Mouse (Mus musculus) adrenal gland (tissue): Measurements from ENCODE around the gene Relch.
"Not testable (repeated sequence)": the region's sequence is repeated elsewhere in the genome, so short reads cannot be mapped to it uniquely, and the experiment has no call there.

Source experiments
- intact Hi-C: fragments of 180-260 bp; cut with DNase I; formaldehyde crosslinking; loops from one replicate; pipeline ENCODE4 v1.15.1; 2025
- long read RNA-seq, 2 experiments: library from polyadenylated mRNA; unstranded; transcript quantifications; one replicate each; pipeline ENCODE4 v2.0.0; 2020; ENCODE audit warnings: borderline replicate concordance in 1 of 2; ENCODE audit not compliant: insufficient replicate concordance in 1 of 2

Gene Relch
- long read RNA-seq, experiment 1, partial matches to known transcripts: 3 of 6 reads
- long read RNA-seq, experiment 1, other reads (novel, unspliced or antisense): 3 of 6 reads
- long read RNA-seq, experiment 2, partial matches to known transcripts: 3 of 7 reads
- long read RNA-seq, experiment 2, other reads (novel, unspliced or antisense): 2 of 7 reads

GRCm38 (mm10) chr1:105663171-105663961 is at the start of gene Relch, which contains the start of gene Pign:
TSS of gene Relch (plus strand) at chr1:105663861.
TSS of gene Pign (minus strand) at chr1:105663677.
- intact Hi-C loops: no loop called here

GRCm38 (mm10) chr1:105630481-105630880 is 33.2 kb upstream of the Relch start:
- intact Hi-C loops: loop anchor here (2.0 kb wide), 1 partner anchor 644 kb away; no protein-coding TSS in a partner anchor

DNA sequence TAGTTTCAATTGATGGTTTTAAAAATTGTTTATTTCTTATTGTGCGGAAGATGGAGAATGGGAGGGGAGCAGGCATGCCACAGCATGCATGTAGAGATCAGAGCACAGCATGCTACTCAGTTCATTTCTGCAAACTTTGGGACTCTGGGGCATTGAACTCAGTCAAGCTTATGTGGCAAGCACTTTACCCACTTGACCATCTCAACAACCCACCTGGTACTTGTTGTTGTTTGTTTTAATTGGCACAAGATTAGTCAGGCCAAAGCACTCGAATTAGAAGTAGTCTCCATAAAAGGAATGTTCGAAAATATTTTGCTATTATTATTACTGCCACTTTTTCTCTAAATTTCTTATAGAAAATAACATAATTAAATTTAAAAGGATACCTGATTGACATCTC is 19.6 kb upstream of the Relch start:
- intact Hi-C loops: no loop called here

DNA sequence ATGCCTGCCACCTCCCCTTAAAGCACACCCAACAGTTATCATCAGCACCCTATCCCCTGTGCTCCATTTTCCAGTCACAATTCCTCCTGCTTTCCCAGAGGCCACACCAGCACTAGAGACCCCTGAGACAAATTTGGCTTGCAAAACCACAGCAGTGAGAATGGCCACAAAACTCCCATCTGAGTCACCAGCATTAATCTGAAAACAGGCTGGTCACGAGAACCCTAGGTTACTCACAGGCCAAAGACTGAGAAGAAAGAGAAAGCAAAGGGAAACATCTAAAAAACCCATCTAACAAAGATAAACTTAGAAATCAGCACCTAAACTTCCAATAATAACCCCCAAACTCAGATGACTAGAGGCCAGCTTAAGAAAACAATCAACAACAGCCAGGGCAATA is 13.0 kb upstream of the Relch start:
- intact Hi-C loops: no loop called here

- intact Hi-C loops: no loop called here
These were observed 9.7 kb upstream of the Relch start for GRCm38 (mm10) chr1:105653981-105654380.

DNA sequence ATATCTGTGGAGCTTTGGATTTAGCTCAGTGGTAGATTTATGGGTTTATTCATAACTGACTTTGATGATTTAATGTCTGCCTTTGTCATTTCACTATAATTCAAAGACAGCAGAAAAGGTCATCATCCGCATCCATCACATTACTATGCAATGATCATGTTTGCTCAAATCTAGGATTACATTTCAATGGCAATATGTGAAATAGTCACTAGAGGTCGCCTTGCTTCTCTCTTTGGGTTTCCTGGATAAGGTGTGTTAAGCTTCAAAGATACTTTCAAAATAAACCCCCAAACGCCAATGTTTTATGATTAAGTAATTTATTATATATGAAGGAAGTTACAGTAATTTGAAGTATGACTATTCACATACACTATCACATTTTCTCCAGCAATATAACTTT is 3.6 kb upstream of the Relch start:
- intact Hi-C loops: loop anchor here (1.0 kb wide), 1 partner anchor 51 kb away; no protein-coding TSS in a partner anchor

GRCm38 (mm10) chr1:105662820-105663170 is 866 bp upstream of the Relch start:
- intact Hi-C loops: no loop called here

- intact Hi-C loops: no loop called here
These were observed 526 bp downstream of the Relch start for GRCm38 (mm10) chr1:105663962-105664812.

DNA sequence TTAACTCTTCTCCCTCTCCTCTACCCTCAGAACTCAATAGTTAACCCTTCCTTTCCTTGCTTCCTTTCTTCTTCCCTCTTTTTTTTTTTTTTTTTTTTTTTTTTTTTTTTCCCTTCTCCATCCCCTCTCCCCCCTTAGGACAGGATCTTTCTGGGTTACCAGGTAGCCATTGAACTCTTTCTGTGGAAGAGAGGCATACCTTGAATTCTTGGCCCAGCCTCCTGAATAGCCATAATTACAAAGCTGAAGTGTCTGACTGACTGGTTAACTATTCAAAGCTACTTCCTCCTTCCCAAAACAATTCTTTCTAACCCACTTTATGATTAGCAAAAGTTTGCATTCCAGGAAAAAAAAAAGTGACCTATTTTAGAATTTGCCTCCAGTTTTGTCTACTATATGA is 6.0 kb downstream of the Relch start:
- intact Hi-C loops: no loop called here

DNA sequence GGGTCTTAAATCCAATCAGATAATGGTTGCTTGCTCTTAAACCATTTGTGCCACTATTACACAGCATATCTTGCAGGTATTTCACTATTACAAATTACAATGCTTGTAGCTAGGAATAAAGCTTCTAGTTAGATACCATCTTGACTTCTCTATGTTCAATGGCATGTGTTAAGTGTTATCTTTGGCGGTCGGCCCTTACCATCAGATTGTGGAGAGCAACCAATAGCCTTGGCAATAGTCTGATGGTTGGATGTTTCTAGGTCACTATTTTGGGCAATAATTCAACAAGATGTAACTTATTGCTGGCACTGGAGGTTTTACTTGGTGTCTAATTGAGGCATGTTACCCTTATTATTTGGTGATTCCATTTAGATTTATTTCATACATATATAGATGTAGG is 11.1 kb downstream of the Relch start:
- intact Hi-C loops: no loop called here

- intact Hi-C loops: no loop called here
These were observed 16.9 kb downstream of the Relch start for GRCm38 (mm10) chr1:105680587-105680986.

- intact Hi-C loops: no loop called here
These were observed 21.8 kb downstream of the Relch start for GRCm38 (mm10) chr1:105685501-105685900.

GRCm38 (mm10) chr1:105695581-105695980 is 31.9 kb downstream of the Relch start:
- intact Hi-C loops: no loop called here

DNA sequence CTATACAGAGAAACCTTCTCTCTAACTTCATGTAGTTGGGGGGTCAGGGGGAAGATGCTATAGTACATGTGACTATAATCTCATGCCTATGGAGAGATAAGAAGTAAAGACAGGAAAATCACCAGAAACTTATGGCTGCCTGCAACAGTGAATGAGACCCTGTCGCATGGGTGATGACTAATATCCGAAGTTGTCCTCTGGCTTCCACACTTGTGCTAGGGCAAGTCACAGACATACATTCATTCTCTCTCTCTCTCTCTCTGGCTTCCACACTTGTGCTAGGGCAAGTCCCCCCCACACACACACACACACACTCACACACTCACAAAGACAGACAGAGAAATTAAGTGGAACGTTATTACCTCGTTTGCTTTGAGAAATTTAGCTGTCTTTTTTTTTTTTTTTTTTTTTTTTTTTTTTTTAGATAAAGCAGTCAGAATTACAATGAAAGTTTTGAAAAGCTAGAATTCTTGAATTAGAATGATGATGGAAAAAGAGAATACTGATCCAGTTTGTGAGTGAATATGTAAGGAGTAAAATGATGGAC is 37.4 kb downstream of the Relch start:
- intact Hi-C loops: no loop called here

- intact Hi-C loops: no loop called here
These were observed 45.8 kb downstream of the Relch start for GRCm38 (mm10) chr1:105709415-105709814.

- intact Hi-C loops: loop anchor here (1.0 kb wide), 1 partner anchor 51 kb away; no protein-coding TSS in a partner anchor
These were observed 47.6 kb downstream of the Relch start for GRCm38 (mm10) chr1:105711227-105711626.

- intact Hi-C loops: no loop called here
These were observed 49.2 kb downstream of the Relch start for GRCm38 (mm10) chr1:105712822-105713221.

DNA sequence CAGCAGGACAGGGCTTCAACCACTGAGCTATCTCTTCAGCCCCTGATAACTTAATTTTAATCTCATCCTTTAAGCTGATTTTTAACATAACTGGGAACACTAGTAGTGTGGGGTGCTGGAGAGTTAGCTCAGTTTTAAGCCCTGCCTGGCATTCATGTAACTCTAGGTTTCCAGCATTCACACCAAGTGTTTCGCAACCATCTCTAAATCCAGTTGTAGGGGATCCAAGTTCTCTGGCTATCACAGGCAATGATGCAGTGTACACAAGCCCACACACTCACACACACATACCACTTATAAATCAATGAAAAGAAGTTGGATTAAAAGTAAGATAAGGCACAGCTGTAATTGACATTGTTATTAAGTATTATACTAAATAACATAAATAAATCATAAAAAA is 54.7 kb downstream of the Relch start:
- intact Hi-C loops: no loop called here

GRCm38 (mm10) chr1:105729246-105729645 is 65.6 kb downstream of the Relch start:
- intact Hi-C loops: not testable (repeated sequence)

GRCm38 (mm10) chr1:105735318-105735717 is 71.7 kb downstream of the Relch start:
- intact Hi-C loops: loop anchor here (10.0 kb wide), 1 partner anchor 299 kb away; no protein-coding TSS in a partner anchor

DNA sequence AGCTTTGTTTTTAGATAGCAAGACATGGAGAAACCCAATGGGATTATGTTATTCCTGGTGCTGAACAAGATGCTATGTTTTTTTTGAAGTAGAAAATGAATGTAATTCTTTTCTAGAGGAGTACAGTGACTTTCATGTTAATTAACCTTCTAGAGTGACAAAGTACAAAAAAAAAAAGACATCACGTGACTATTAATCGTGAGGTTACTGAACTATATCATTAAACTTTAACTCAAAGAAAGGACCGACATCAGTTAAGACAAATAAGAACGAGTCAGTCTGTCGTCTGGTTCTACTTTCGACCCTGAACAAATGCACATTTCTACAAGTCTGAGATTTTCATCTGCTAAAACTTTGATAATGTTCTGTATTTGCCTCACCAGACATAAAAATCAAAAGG is 74.7 kb downstream of the Relch start:
- intact Hi-C loops: loop anchor here (10.0 kb wide), 1 partner anchor 296 kb away; no protein-coding TSS in a partner anchor
